Mouse (Mus musculus) heart, postnatal 25 days (tissue): ENCODE data around the gene Cdan1. TPM values are rescaled to one million over a fixed set of nuclear protein-coding genes. Genes with fewer than 3 reads are reported as not detected.

Experiments used
- DNase-seq: peaks from one replicate; pipeline ENCODE4 v3.0.0; 2022; ENCODE audit warnings: low spot score
- intact Hi-C: fragments of 180-260 bp; cut with DNase I; formaldehyde crosslinking; loops from one replicate; pipeline ENCODE4 v1.15.1; 2025
- total RNA-seq, 2 experiments: library from RNA; stranded (reverse); gene quantifications; 2 replicates each; pipeline ENCODE4 v1.2.3; 2021

Gene Cdan1
- total RNA-seq, 2 experiments from 2014 or later: 10.5 to 11.1 TPM

DNA sequence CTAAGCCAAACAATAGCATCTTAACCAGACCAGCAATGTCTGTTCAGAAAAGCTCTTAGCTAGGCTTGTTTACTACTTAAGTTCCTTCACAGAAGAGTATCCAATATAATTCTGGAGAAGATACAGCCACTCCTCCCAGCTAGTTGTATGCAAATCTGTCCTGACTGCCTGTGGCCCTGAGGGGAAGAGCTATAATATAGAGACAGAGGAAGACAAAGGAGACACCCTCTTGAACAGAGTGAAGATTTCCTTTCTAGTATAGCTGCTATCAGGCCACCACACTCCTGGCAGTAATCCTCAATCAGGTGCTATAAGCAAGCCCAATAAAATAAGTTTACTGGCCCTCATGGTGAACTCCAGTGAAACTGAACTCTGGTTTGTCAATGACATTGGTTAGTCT, 88.0 kb downstream of the Cdan1 start:
- no peak for DNase-seq
- intact Hi-C loops: no loop called here

DNA sequence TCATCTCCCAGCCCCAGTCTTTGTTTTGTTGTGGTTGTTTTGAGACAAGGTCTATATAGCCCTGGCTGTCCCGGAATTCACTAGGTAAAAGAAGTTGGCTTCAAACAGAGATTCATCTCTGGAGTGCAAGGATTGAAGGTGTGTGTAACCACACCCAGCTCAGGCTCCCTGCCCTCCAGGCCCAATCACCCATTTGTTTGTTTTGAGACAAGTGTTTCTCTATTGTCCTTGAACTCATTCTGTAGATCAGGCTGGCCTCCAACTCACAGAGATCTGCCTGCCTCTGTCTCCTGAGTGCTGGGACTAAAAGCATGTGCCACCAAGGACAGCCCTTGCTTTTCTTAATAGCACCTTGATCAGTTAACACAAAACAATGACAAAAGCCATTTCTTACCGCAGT, 101.9 kb downstream of the Cdan1 start:
- no peak for DNase-seq
- intact Hi-C loops: no loop called here

DNA sequence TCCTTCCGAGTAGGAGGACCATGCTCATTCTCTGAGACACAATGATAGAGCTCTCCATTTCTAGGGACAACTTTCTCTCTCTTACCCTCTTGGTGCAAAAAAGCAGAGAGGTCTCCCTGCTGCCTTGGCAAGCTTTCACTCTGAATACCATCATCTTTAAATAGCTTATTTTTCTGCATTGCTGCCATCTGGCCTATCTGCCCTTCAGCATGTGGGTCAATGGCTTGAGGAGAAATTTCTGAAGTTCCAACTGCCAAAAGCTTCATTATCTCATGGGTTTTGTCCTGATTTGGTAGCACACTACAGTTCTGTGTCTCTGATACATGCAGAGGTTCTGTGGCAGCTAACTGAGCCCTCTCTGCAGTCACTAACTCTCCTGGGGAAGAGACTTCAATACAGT, 104.4 kb downstream of the Cdan1 start:
- intact Hi-C loops: no loop called here
- DNase-seq: no peak

DNA sequence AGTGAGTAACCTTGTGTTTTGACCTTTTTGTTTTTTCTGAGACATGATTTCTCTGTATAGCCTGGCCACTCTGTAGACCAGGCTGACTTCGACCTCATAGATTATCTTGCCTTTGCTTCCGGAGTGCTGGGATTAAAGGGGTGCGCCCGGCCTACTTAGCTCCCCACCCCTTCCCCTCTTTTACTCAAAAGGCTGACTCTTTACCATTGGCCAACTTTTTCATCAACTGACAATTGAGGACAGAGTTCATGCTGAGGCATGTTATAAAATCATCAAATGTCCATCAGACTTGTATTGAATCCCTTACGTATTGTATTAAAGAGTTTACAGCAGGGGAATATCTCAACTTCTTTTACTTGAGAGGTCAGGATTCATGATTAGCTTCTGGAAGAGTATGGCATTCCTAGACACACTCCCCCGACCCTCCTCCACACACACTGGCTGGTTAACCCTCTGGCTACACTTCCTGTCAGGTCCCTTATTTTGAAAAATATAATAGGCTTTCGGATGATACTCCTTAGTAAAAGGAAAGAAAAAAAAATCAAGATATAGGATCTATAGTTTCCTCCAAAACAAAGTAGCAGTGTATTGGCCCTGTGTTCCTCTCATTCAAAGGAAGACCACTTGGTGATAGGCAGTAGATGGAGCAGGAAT, 117.9 kb downstream of the Cdan1 start:
- intact Hi-C loops: loop anchor here (5.0 kb wide), 1 partner anchor 330 kb away; the partner anchor contains the start of genes Ganc and Tmem87a
- DNase-seq: no peak

DNA sequence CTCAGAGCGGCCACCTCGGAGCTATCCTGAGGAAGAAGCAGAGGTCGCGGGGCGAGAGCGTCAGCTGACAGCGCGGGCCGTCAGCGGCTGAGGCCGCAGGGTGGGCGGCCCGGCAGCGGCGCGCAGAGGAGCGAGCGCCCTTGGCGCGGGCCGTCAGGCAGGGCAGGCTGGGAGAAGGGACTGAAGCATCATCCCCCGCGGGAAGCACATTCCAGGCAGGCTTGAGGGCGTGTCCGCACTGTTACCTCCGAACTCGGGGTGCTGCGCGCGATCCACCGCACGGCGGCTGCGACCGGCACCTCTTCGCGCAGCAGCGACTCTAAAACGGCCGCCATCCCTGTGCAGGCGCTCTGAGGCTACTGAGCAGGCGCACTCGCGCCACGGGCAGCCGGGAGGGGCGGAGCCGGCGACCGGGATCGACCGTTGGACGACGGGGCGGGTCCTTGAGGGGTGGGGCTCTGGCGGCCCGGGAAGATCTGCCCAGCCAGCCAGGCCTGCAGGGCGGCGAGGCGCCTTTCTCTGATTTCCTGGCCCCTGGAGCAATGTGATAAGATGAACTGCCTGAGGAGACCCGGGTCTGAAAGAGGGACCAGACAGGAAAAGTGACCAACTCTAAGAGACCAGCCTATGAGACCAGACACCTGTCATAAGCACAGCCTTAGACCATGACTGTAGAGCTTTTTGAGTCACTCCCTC, 118.6 kb downstream of the Cdan1 start:
- DNase-seq: peak; percentile 86
- intact Hi-C loops: loop anchor here (5.0 kb wide), 1 partner anchor 329 kb away; the partner anchor contains the start of genes Ganc and Tmem87a

DNA sequence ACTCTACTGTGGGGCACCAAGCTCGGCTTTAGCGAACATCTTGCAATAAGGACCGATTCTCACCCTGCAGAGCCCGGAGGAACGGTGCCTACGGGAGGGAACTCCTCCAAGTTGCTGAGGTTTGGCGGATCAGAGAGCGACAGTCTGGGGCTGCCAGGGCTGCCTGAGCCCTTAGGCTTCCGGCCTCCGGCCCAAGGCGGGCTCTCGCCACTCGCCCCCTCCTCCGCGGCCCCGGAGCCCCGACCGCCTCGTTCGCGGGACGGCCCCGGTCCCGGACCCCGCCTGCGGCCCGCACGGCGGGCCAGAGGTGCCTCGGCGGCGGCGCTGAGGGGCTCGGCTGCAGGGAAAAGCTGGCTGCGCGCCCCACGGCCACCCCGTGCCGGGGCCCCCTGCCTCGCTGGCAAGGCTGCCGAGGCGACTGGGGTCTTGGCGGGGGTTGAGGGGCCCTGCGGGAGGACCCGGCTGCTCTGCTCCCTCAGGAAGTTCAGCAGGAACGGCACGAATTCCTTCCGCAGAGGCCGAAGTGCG, 119.2 kb downstream of the Cdan1 start:
- intact Hi-C loops: loop anchor here (5.0 kb wide), 1 partner anchor 328 kb away; the partner anchor contains the start of genes Ganc and Tmem87a
- DNase-seq: peak; percentile 16

DNA sequence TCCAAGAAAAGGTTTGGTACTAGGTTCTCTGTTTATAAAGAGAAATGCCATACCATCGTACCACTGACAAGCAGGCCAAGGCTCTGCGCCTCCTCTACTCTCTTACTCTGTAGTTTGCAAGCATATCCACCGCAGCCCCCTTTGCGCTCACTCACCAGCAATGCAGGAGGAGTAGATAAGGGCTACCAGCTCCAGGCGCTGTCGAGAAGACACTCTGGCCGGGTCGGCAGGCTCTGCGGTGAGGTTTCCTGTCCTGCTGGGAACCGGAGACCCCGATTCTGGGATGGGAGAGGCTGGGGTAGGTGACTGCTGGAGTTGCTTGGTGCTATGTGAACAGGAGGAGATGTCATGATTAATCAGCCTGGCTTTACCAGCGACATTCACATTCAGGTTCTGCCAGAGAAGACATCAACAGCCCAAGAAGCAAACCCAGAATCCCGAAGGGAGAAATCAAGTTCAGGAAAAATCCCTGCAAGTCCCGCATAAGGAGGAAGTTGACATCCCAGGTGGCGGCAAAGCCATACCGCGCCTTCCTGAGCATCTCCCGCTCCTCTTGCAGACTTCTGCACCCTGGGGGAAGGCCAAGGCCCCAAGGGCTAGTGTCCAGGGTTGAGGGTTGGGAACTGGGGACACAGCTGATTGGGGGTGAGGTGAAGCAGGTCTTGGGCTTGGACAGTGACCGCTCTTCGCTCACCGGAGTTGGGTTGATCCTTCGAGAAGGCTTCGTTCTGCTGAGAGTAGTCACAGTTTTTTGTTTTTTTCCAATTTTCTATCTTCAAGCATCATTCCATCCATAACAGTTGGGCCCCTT, 119.9 kb downstream of the Cdan1 start:
- no peak for DNase-seq
- intact Hi-C loops: loop anchor here (5.0 kb wide), 2 partner anchors 137 to 328 kb away; partner anchors contain the start of genes Ganc and Tmem87a

DNA sequence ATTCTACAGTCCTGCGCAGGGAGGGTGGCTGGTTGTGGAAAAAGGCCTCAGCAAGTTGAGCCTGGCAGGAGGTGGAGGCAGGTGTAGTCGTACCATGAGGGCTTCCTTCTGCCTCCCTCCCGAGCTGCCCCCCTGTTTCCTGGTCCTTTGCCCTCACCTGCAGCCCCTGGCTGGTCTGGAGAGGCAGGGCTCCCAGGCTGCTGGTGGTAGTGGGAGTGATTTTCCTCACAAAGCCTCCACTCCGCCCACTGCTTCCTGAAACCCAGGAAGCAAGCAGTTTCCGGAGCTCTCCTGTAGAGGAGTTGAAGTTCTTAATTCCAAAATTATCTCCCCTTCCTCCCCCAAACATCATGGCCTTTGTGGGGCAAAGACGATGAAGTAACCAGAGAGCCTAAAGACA, 125.8 kb downstream of the Cdan1 start:
- intact Hi-C loops: no loop called here
- no peak for DNase-seq

DNA sequence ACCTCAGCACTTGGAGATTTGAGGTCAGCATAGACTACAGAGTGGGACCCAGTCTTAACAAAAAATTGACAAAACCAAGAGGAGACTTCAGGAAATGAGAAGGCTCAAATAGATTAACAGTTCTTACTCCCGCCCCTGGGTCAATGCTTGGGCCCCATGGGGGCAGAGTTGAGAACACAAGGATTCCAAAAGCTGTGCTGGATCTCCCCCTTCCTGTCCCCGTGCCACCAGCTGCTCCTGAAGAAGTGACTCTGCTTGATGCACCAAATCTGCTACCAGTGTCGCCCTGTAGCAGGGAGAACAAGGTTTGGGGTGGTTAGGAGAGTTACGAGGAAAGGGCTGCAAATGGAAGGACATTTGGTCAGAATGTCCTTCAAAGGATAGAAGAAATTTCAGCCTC, 126.3 kb downstream of the Cdan1 start:
- intact Hi-C loops: no loop called here

DNA sequence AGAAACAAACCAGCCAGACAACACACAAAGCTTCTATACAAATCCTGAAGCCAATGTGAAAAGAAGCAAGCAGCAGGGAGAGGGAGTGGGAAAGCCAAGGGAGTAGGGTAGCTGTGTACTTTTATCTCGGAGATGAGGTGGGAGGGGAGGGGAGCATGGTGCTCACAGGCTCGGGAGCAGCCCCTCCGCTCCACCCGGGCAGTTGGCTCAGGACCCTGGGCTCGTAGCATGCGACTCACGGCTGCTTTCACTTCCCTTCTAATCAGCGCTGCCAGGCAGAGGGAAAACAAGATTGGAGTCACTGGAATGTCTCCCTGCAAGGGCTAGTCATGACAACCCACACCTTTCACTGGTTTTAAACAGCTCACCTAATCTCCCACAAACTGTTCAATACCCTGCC, 127.4 kb downstream of the Cdan1 start:
- DNase-seq: no peak
- intact Hi-C loops: no loop called here

More for the DNA sequence above, 126.3 kb downstream of the Cdan1 start:
- no peak for DNase-seq

DNA sequence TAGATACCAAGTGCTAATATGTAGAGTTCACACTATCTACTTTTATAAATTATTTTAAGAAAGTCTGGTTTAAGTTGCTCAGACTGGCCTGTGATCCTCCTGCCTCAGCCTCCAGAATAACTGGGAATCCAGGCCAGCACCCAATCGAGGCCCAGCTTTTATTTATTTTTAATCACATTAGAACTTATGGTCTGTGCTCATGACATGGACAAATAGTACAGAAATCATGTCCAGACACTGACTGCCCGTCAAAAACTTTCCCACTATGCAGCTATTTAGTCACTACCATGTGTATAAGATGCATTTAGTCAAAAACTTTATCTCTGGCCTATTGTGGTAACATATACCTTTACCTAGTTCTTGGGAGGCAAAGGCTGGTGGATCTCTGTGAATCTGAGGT, 128.0 kb downstream of the Cdan1 start:
- intact Hi-C loops: no loop called here
- DNase-seq: no peak

DNA sequence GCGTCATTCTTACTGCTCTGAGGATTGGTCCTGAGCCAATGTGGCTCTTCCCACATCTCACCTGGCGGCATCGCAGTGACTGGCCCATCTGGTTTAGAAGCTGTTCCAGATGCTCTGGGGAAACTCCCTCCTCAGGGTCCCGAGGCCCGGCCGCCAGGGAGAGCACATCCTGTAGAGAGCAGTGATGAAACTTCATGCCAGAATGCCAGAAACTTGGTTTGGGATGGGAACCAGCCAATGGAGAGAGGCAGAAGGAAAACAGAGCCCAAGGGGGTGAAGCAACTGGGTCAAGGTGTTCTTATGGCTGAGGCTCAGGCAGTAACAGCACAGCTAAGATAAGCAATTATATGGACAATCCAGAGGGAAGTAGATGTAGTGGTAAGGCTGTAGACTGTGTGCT, 129.1 kb downstream of the Cdan1 start:
- no peak for DNase-seq
- intact Hi-C loops: no loop called here

DNA sequence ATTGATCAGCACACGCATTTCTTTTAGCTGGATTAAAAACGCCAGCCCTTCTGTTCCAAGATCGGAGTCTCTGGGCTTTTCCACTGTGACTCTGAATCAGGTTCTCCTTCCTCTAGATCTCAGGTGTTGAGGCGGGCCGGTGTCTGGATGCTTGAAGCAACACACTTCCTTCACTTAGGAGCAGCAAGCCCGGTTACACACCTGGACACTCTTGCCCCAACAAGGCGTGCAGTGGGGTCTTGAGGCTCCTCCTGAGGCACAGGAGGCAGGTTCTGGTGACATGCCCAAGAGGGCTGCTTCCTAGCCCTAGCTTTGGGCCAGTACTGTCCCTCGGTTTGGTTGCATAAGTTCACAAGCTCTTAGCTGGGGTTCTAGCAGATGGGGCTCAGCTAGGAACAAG, 131.4 kb downstream of the Cdan1 start:
- intact Hi-C loops: no loop called here
- DNase-seq: no peak

DNA sequence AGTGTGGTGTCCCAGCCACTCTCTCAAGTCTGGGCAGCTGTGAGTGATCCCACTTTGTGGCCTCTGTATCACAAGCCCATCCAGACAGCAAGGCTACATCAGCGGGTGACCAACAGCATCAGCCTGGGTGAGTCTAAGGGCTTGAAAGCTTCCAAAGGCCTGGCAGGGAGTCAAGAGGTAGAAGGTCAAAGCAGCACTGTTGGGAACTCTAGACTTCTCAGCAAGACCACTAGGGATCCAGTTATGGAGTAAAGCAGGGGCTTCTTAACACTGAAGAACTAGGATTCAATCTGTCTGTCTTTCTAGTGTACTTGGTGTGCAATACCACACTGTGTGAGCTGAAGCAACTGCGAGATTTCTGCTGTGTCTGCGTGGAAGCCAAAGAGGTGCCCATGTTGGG, 136.5 kb downstream of the Cdan1 start:
- intact Hi-C loops: no loop called here
- DNase-seq: no peak

DNA sequence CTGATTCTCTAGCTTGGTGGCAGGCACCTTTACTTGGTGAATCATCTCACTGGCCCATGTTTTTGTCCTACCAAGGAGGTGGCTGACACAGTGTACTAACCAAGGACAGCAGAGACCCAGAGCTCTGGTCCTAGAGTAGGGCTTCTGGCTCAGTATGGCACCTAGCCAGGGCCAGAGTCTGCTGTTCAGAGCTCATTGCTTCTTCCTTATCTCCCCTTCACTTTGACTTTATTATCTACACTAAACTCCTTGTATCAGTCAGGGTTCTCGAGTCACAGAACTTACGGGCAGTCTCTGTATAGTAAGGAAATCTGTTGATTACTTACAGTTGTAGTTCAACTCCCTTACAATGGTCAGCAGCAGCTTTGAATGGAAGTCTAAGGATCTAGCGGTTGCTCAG, 139.0 kb downstream of the Cdan1 start:
- no peak for DNase-seq
- intact Hi-C loops: no loop called here

DNA sequence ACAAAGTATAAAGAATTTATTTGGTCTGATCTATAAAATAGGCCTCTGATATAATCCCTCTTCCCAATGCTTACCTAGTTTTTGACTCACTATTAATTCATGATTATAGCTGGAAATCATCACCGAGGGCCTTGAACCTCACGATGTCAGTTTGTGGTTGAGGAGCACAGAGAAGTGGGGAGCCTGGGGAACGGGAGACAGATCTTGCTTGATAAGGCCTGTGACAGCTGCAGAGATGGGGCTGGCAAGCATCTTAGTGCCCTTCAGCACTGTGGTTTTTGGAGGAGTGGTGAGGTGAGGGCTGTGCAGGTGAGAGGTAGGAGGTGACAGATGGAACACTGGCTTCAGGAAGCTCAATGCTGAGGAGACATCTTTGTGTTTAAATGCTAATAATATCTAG, 139.8 kb downstream of the Cdan1 start:
- DNase-seq: no peak
- intact Hi-C loops: no loop called here

DNA sequence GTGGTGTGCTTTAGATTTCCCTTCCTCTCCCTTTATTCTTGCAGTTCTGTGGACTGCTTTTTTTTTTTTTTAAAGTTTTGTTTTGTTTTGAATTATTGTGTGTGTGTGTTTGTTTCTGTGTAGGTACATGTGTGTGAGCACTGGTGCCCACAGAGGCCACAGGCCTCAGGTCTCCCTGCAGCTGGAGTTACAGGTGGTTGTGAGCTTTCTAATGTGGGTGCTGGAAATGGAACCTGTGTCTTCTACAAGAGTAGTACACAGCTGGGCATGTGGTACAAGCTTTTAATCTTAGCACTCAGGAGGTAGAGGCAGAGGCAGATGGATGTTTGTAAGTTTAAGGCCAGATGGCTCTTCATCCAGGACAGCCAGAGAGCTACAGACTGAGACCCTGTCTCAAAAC, 142.9 kb downstream of the Cdan1 start:
- DNase-seq: no peak
- intact Hi-C loops: no loop called here

DNA sequence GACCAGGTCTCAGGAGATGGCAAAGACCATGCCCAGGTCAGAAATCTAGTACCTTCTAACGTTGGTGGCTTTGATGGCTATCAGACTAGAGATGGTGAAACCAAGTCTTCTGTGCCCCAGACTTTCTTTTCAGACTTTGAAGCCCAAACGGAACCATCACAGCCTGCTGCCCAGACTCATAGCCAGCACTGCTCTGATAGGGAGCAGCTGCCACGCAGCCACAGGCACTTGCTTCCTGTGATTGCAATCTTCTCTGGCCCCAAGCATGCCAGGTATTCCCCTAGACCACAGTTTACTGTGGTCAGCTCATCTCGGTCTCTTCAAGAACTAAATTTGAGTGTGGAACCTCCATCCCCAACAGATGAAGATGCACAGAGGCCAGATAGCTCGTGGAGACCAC, 147.3 kb downstream of the Cdan1 start:
- intact Hi-C loops: no loop called here
- DNase-seq: no peak

DNA sequence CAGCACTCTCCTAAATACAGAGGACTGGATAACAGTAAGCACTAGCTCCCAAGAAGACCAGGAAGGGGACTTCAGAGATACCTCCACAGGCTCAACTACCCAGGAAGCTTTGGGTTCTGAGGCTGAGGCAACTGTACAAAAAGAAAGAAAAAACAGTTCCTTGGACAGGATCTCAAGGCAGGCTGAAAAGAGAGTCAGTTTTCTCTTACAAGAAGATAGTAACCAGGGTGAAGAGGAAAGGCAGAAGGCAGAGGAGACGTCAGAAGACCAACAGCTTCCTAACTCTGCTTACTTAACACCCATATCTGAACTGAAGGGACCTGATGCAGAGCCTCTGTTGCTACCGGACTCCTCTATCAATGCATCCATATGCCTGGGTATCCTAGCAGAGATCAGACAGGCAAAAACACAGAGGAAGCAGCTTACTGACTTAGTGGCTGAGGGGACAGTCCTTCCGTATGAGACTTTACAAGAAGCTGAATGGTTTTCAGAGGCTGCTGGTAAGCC, 149.5 kb downstream of the Cdan1 start:
- DNase-seq: no peak
- intact Hi-C loops: no loop called here

DNA sequence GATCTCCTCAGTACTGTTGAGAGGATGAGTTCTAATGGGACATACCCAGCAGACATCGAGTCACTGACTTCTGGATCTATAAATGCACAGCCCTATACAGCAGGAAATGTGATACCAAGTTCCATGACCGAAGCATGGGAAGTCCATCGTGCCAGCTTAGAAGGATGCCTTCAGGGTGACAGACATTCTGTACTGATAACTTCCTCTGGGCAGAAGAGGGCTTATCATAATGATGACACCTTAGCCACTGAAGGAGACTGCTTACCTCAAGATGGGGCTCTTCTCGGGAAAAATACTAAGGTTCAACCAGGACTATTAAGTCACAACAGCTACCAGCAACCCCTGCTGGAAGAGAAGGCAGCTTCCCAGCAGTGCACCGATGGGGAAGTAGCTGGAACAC, 152.2 kb downstream of the Cdan1 start:
- no peak for DNase-seq
- intact Hi-C loops: no loop called here
